In genomic region chr12:49105931-49106330, GRCm38 (mm10) we compare ENCODE assay signal across 17 mouse cellular contexts.
DNase-seq lines count a peak whose midpoint lies in the region; ATAC-seq lines count a peak whose summit lies in the region.
"Had no signal": no experiment of that assay in that cellular context is flagged by ENCODE, and none has a peak within 500 bp of the region (broad histone marks: within the 10 kb centered on the region; RNA-seq: fewer than 3 reads in every experiment).

No protein-coding gene starts in this region.

- no peak for DNase-seq in midbrain, embryonic 11.5 days (ENCODE audit: low spot score, missing footprints)
- no peak for DNase-seq in urinary bladder, adult 18-20 months (ENCODE audit: low spot score in 2 of 2)
- no peak for DNase-seq in Muller cell, postnatal 12 days (ENCODE audit: inconsistent ontology term)
- DNase-seq: adrenal gland, adult 8-10 months; liver; lung, postnatal 36 days had no signal

- no peak overlapping the region for H3K4me3 ChIP-seq in midbrain, embryonic 13.5 days (replicated peaks)
- H3K4me3 ChIP-seq in midbrain, embryonic 11.5 days (ENCODE audit: low read depth, low read length), result no peak overlapping the region
- no peak overlapping the region for H3K4me3 ChIP-seq in hindbrain, embryonic 12.5 days
- H3K4me3 ChIP-seq in hindbrain, embryonic 16.5 days (ENCODE audit: low read length), result no peak overlapping the region
- no peak overlapping the region for H3K4me3 ChIP-seq in neural tube, embryonic 14.5 days (ENCODE audit: low read depth, low read length)
- H3K4me3 ChIP-seq: heart, embryonic 10.5 days; intestine, embryonic 15.5 days; limb, embryonic 10.5 days; liver, embryonic 15.5 days; lung, embryonic 15.5 days; myocyte had no signal

- ATAC-seq in midbrain, embryonic 13.5 days, result peak; percentile 73; the same call in 1 of the 2 replicates
- ATAC-seq in midbrain, embryonic 11.5 days (ENCODE audit: low FRiP score), result no peak
- ATAC-seq in hindbrain, embryonic 12.5 days (ENCODE audit: low FRiP score), result no peak
- 0 out of 2 replicates have a peak, but pooled peaks have one; percentile 46 for ATAC-seq in hindbrain, embryonic 16.5 days
- ATAC-seq in neural tube, embryonic 14.5 days (ENCODE audit: low read depth), result peak; percentile 60; the same call in 1 of the 2 replicates
- ATAC-seq: activated CD4-positive, CD25-positive, alpha-beta regulatory T cell, adult 4 months had no signal

- peak overlapping the region; percentile 87 for H3K27ac ChIP-seq in midbrain, embryonic 13.5 days
- H3K27ac ChIP-seq in midbrain, embryonic 11.5 days (ENCODE audit: low read depth, low read length), result no peak overlapping the region
- H3K27ac ChIP-seq in hindbrain, embryonic 12.5 days, result peak overlapping the region; percentile 73
- peak overlapping the region; percentile 78 for H3K27ac ChIP-seq in hindbrain, embryonic 16.5 days (ENCODE audit: low read depth, low read length)
- peak overlapping the region; percentile 78 for H3K27ac ChIP-seq in neural tube, embryonic 14.5 days (ENCODE audit: low read depth, low read length)
- H3K27ac ChIP-seq: heart, embryonic 10.5 days; intestine, embryonic 15.5 days; limb, embryonic 10.5 days; liver, embryonic 15.5 days; lung, embryonic 15.5 days had no signal

- no peak overlapping the region for H3K4me2 ChIP-seq in midbrain, embryonic 13.5 days (replicated peaks)
- no peak overlapping the region for H3K4me2 ChIP-seq in midbrain, embryonic 11.5 days
- no peak overlapping the region for H3K4me2 ChIP-seq in hindbrain, embryonic 12.5 days (replicated peaks)
- H3K4me2 ChIP-seq in hindbrain, embryonic 16.5 days (ENCODE audit: low read length), result no peak overlapping the region
- H3K4me2 ChIP-seq in neural tube, embryonic 14.5 days (ENCODE audit: low read depth, low read length), result no peak overlapping the region
- H3K4me2 ChIP-seq: intestine, embryonic 15.5 days; liver, embryonic 15.5 days; lung, embryonic 15.5 days had no signal

- no peaks in the 10 kb centered on the region for H3K27me3 ChIP-seq in midbrain, embryonic 13.5 days
- no peaks in the 10 kb centered on the region for H3K27me3 ChIP-seq in midbrain, embryonic 11.5 days (ENCODE audit: control insufficient read depth, insufficient read depth, low read length)
- no peaks in the 10 kb centered on the region for H3K27me3 ChIP-seq in hindbrain, embryonic 12.5 days
- no peaks in the 10 kb centered on the region for H3K27me3 ChIP-seq in hindbrain, embryonic 16.5 days (replicated peaks; ENCODE audit: control insufficient read depth, insufficient read depth, low read length)
- H3K27me3 ChIP-seq in neural tube, embryonic 14.5 days (ENCODE audit: control insufficient read depth, insufficient read depth, low read length), result no peaks in the 10 kb centered on the region
- H3K27me3 ChIP-seq: intestine, embryonic 15.5 days; liver, embryonic 15.5 days; lung, embryonic 15.5 days had no signal

- H3K36me3 ChIP-seq in midbrain, embryonic 13.5 days, result no peaks in the 10 kb centered on the region
- no peaks in the 10 kb centered on the region for H3K36me3 ChIP-seq in midbrain, embryonic 11.5 days (ENCODE audit: control insufficient read depth, insufficient read depth, low read length)
- no peaks in the 10 kb centered on the region for H3K36me3 ChIP-seq in hindbrain, embryonic 12.5 days
- no peaks in the 10 kb centered on the region for H3K36me3 ChIP-seq in hindbrain, embryonic 16.5 days (ENCODE audit: control insufficient read depth, insufficient read depth, low read length)
- no peaks in the 10 kb centered on the region for H3K36me3 ChIP-seq in neural tube, embryonic 14.5 days (ENCODE audit: control insufficient read depth, insufficient read depth, low read length)
- H3K36me3 ChIP-seq: heart, embryonic 10.5 days; intestine, embryonic 15.5 days; limb, embryonic 10.5 days; liver, embryonic 15.5 days; lung, embryonic 15.5 days had no signal

- H3K9me3 ChIP-seq in midbrain, embryonic 13.5 days, result no peaks in the 10 kb centered on the region
- H3K9me3 ChIP-seq in midbrain, embryonic 11.5 days (ENCODE audit: control insufficient read depth, low read length), result no peaks in the 10 kb centered on the region
- no peaks in the 10 kb centered on the region for H3K9me3 ChIP-seq in hindbrain, embryonic 12.5 days (replicated peaks)
- no peaks in the 10 kb centered on the region for H3K9me3 ChIP-seq in hindbrain, embryonic 16.5 days (ENCODE audit: control insufficient read depth, low read length)
- H3K9me3 ChIP-seq in neural tube, embryonic 14.5 days (ENCODE audit: control insufficient read depth, low read length), result no peaks in the 10 kb centered on the region
- H3K9me3 ChIP-seq: heart, embryonic 10.5 days; intestine, embryonic 15.5 days; limb, embryonic 10.5 days; liver, embryonic 15.5 days; lung, embryonic 15.5 days had no signal

- peaks cover 12% of the 10 kb centered on the region; the same call in 1 of the 2 replicates for H3K4me1 ChIP-seq in midbrain, embryonic 13.5 days (replicated peaks)
- H3K4me1 ChIP-seq in midbrain, embryonic 11.5 days (ENCODE audit: control insufficient read depth, insufficient read depth, low read length), result no peaks in the 10 kb centered on the region
- H3K4me1 ChIP-seq in hindbrain, embryonic 12.5 days, result no peaks in the 10 kb centered on the region
- peaks cover 5% of the 10 kb centered on the region; the same call in 1 of the 2 replicates for H3K4me1 ChIP-seq in hindbrain, embryonic 16.5 days (ENCODE audit: control insufficient read depth, insufficient read depth, low read depth, low read length)
- no peaks in the 10 kb centered on the region for H3K4me1 ChIP-seq in neural tube, embryonic 14.5 days (ENCODE audit: control insufficient read depth, insufficient read depth, low read length)
- H3K4me1 ChIP-seq: heart, embryonic 10.5 days; intestine, embryonic 15.5 days; limb, embryonic 10.5 days; liver, embryonic 15.5 days; lung, embryonic 15.5 days had no signal

- no peak overlapping the region for H3K9ac ChIP-seq in midbrain, embryonic 13.5 days (replicated peaks)
- H3K9ac ChIP-seq in midbrain, embryonic 11.5 days (ENCODE audit: low read length), result no peak overlapping the region
- H3K9ac ChIP-seq in hindbrain, embryonic 12.5 days, result no peak overlapping the region
- H3K9ac ChIP-seq in hindbrain, embryonic 16.5 days (ENCODE audit: low read depth, low read length), result no peak overlapping the region
- peak overlapping the region; percentile 21; the same call in 1 of the 2 replicates for H3K9ac ChIP-seq in neural tube, embryonic 14.5 days (replicated peaks; ENCODE audit: low read depth, low read length)
- H3K9ac ChIP-seq: intestine, embryonic 15.5 days; liver, embryonic 15.5 days; lung, embryonic 15.5 days had no signal

- WGBS in midbrain, embryonic 13.5 days, result 52% methylated on average over 4 of the region's 4 CpGs
- 64% methylated on average over 4 of the region's 4 CpGs for WGBS in midbrain, embryonic 11.5 days
- WGBS in hindbrain, embryonic 12.5 days, result 59% methylated on average over 4 of the region's 4 CpGs
- WGBS in hindbrain, embryonic 16.5 days, result 46% methylated on average over 4 of the region's 4 CpGs
- WGBS in neural tube, embryonic 14.5 days, result 39% methylated on average over 4 of the region's 4 CpGs

Comparison
In these comparisons a context has a peak if more than half of its experiments do, and no peak if none do; other contexts are left out.
1. ATAC-seq: peak in midbrain, embryonic 13.5 days (single experiment), hindbrain, embryonic 16.5 days (single experiment) and neural tube, embryonic 14.5 days (single experiment); none in midbrain, embryonic 11.5 days (single experiment) and hindbrain, embryonic 12.5 days (single experiment).